ENCODE assay signal across 15 mouse cellular contexts in the genomic region with DNA sequence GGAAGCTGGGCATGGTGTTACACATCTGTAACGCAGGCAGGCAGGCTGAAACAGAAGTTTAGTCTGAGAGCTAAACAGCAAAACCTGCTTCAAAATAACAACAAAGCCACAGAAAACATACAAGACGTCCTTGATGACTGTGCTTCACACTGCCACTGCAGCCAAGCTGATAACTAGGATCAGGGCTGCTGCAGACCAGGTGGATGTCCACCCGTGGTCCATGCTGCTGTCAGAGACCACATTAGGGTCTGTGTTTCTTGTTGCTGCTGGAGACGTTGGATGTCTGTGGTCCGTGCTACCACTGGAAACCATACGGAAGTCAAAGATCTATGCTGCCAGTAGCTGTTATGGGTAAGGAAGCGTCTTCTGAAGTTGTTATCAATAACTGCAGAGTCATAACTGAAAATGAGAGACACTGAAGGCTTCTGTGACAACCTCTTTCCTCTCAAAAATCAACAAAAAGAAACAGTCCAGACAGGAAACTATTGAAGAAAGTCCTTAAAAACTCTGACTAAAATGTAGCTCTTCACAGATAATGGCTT.
"Had no signal": no experiment of that assay in that cellular context is flagged by ENCODE, and none has a peak within 500 bp of the region (broad histone marks: within the 10 kb centered on the region; RNA-seq: fewer than 3 reads in every experiment).

No protein-coding gene starts in this region.

- H3K27me3 ChIP-seq: kidney, embryonic 15.5 days; neural tube, embryonic 15.5 days had no signal

- H3K36me3 ChIP-seq: kidney, embryonic 15.5 days; neural tube, embryonic 15.5 days had no signal

- H3K9me3 ChIP-seq: kidney, embryonic 15.5 days; limb, embryonic 10.5 days; neural tube, embryonic 15.5 days had no signal

- DNase-seq: kidney, adult 11 months; kidney, postnatal 14 days; lung, embryonic 14.5 days; lung, postnatal 10 days; lung, postnatal 4 days; midbrain, embryonic 14.5 days; right cerebral cortex, adult 18-20 months; right cerebral cortex, postnatal 25 days; thymus, postnatal 14 days had no signal

- H3K4me3 ChIP-seq: kidney, embryonic 15.5 days; left cerebral cortex, adult 2 months; limb, embryonic 10.5 days; myocyte; neural tube, embryonic 15.5 days had no signal

- H3K9ac ChIP-seq: kidney, embryonic 15.5 days; lung, embryonic 14.5 days; neural tube, embryonic 15.5 days had no signal

- H3K4me2 ChIP-seq: kidney, embryonic 15.5 days; lung, embryonic 14.5 days; neural tube, embryonic 15.5 days had no signal

- H3K4me1 ChIP-seq: kidney, embryonic 15.5 days; neural tube, embryonic 15.5 days had no signal

- H3K27ac ChIP-seq: kidney, embryonic 15.5 days; left cerebral cortex, adult 2 months; limb, embryonic 10.5 days; neural tube, embryonic 15.5 days; stomach, postnatal 0 days had no signal
